Mouse (Mus musculus) midbrain, embryonic 16.5 days (tissue): ENCODE data around the gene Kctd20. TPM values are rescaled to one million over a fixed set of nuclear protein-coding genes. Genes with fewer than 3 reads are reported as not detected.

Experiments
- ATAC-seq: fragments of 200-750 bp; cut with Nextera tagmentation; 2 replicates; pipeline ENCODE4 v1.8.0; 2017; ENCODE audit warnings: moderate TSS enrichment
- H3K27ac ChIP-seq: fragments of 300-500 bp; sonication (generic); 2 replicates; pipeline ENCODE4 v1.5.1; 2014; ENCODE audit warnings: mild to moderate bottlenecking, low read length, mixed read lengths
- H3K27me3 ChIP-seq: fragments of 300-500 bp; sonication (generic); 2 replicates; pipeline ENCODE4 v1.6.1; 2014; ENCODE audit warnings: low read depth, low read length, mixed read lengths; ENCODE audit not compliant: control insufficient read depth, insufficient read depth
- H3K36me3 ChIP-seq: fragments of 300-500 bp; sonication (generic); 2 replicates; pipeline ENCODE4 v1.6.1; 2014; ENCODE audit warnings: mild to moderate bottlenecking, low read length, moderate library complexity, mixed read lengths; ENCODE audit not compliant: control insufficient read depth, insufficient read depth
- H3K4me1 ChIP-seq: fragments of 300-500 bp; sonication (generic); 2 replicates; pipeline ENCODE4 v1.6.1; 2014; ENCODE audit warnings: mild to moderate bottlenecking, low read length, mixed read lengths; ENCODE audit not compliant: control insufficient read depth, insufficient read depth
- H3K4me2 ChIP-seq: fragments of 300-500 bp; sonication (generic); 2 replicates; pipeline ENCODE4 v1.6.1; 2014; ENCODE audit warnings: mild to moderate bottlenecking, low read length, mixed read lengths
- H3K4me3 ChIP-seq: fragments of 300-500 bp; sonication (generic); 2 replicates; pipeline ENCODE4 v1.5.1; 2014; ENCODE audit warnings: low read depth, mild to moderate bottlenecking, low read length, moderate library complexity, mixed read lengths
- H3K9ac ChIP-seq: fragments of 300-500 bp; sonication (generic); 2 replicates; pipeline ENCODE4 v1.6.1; 2014; ENCODE audit warnings: low read depth, low read length, mixed read lengths
- H3K9me3 ChIP-seq: fragments of 300-500 bp; sonication (generic); replicated peaks from 2 replicates; pipeline ENCODE4 v1.6.1; 2014; ENCODE audit warnings: mild to moderate bottlenecking, low read length, mixed read lengths; ENCODE audit not compliant: control insufficient read depth, poor library complexity, severe bottlenecking
- WGBS: fragments of 180-500 bp; shearing (Covaris S2); extraction: QIAGEN DNeasy Blood & Tissue Kit; methylation state at CpG from one replicate; pipeline ENCODE4 v1.1.7; 2014; 5-methylcytosine and 5-hydroxymethylcytosine counted together
- polyA plus RNA-seq: library from polyadenylated mRNA; unstranded; fragments of >200 nt; fragmentation: Nextera tagmentation; extraction: Ambion mirVana; gene quantifications from 2 replicates; pipeline ENCODE4 v1.2.1, GENCODE M21; 2015

Kctd20 gene
- polyA plus RNA-seq, 1 experiment from 2014 or later: 92.4 TPM

GRCm38 (mm10) chr17:29007243-29007640, 55.5 kb downstream of the Kctd20 start:
- WGBS: under 1% methylated on average over 19 of the region's 19 CpGs
- Histone ChIP-seq H3K4me1 (peaks cover 21% of the 10 kb centered on the region), H3K4me3 (peak overlapping the region; percentile 81), H3K9me3 (no peaks in the 10 kb centered on the region), H3K36me3 (no peaks in the 10 kb centered on the region), H3K9ac (peak overlapping the region; percentile 89), H3K27ac (peak overlapping the region; percentile 89), H3K4me2 (peak overlapping the region; percentile 91), H3K27me3 (no peaks in the 10 kb centered on the region)
- ATAC-seq: peak; percentile 61; the same call in 1 of the 2 replicates

GRCm38 (mm10) chr17:29007641-29008325, 56.0 kb downstream of the Kctd20 start, which contains the start of gene Stk38:
Gene Stk38, minus strand, starts transcription at chr17:29007995.
- Histone ChIP-seq H3K36me3 (no peaks in the 10 kb centered on the region), H3K9ac (peak within 1 kb of the TSS; percentile 89), H3K27ac (peak within 1 kb of the TSS; percentile 89), H3K4me2 (peak within 1 kb of the TSS; percentile 91), H3K9me3 (no peaks in the 10 kb centered on the region), H3K4me1 (peaks cover 21% of the 10 kb centered on the region), H3K27me3 (no peaks in the 10 kb centered on the region), H3K4me3 (peak within 1 kb of the TSS; percentile 81)
- peak; percentile 91 for ATAC-seq
- WGBS: under 1% methylated on average over 65 of the region's 65 CpGs

- Histone ChIP-seq H3K9me3 (no peaks in the 10 kb centered on the region), H3K4me3 (peak overlapping the region; percentile 81), H3K9ac (peak overlapping the region; percentile 89), H3K36me3 (no peaks in the 10 kb centered on the region), H3K27ac (peak overlapping the region; percentile 89), H3K27me3 (no peaks in the 10 kb centered on the region), H3K4me1 (peaks cover 21% of the 10 kb centered on the region), H3K4me2 (peak overlapping the region; percentile 69)
- ATAC-seq: no peak
- WGBS: 10% methylated on average over 8 of the region's 8 CpGs
These were observed 56.5 kb downstream of the Kctd20 start for GRCm38 (mm10) chr17:29008326-29008650.

- H3K4me2 ChIP-seq: no peak overlapping the region
- no peaks in the 10 kb centered on the region for H3K27me3 ChIP-seq
- WGBS: 91% methylated on average over 4 of the region's 4 CpGs
- no peak overlapping the region for H3K27ac ChIP-seq
- H3K4me1 ChIP-seq: peaks cover 21% of the 10 kb centered on the region
- H3K36me3 ChIP-seq: no peaks in the 10 kb centered on the region
- no peak for ATAC-seq
- no peak overlapping the region for H3K4me3 ChIP-seq
- no peaks in the 10 kb centered on the region for H3K9me3 ChIP-seq
- H3K9ac ChIP-seq: no peak overlapping the region
These were observed 57.4 kb downstream of the Kctd20 start for GRCm38 (mm10) chr17:29009181-29009580.

- Histone ChIP-seq H3K36me3 (no peaks in the 10 kb centered on the region), H3K9ac (no peak overlapping the region)
These were observed 62.5 kb downstream of the Kctd20 start for GRCm38 (mm10) chr17:29014235-29014634.

GRCm38 (mm10) chr17:29015638-29016037, 63.9 kb downstream of the Kctd20 start:
- Histone ChIP-seq H3K9me3 (no peaks in the 10 kb centered on the region), H3K27me3 (no peaks in the 10 kb centered on the region), H3K27ac (no peak overlapping the region), H3K4me1 (no peaks in the 10 kb centered on the region), H3K36me3 (no peaks in the 10 kb centered on the region), H3K9ac (no peak overlapping the region), H3K4me2 (no peak overlapping the region), H3K4me3 (no peak overlapping the region)
- 23% methylated on average over 2 of the region's 2 CpGs for WGBS
- no peak for ATAC-seq

More at GRCm38 (mm10) chr17:29014235-29014634, 62.5 kb downstream of the Kctd20 start:
- Histone ChIP-seq H3K9me3 (no peaks in the 10 kb centered on the region), H3K4me2 (no peak overlapping the region), H3K27me3 (no peaks in the 10 kb centered on the region), H3K27ac (no peak overlapping the region), H3K4me1 (no peaks in the 10 kb centered on the region), H3K4me3 (no peak overlapping the region)
- ATAC-seq: no peak

- Histone ChIP-seq H3K27ac (no peak overlapping the region), H3K9me3 (no peaks in the 10 kb centered on the region), H3K4me1 (no peaks in the 10 kb centered on the region), H3K9ac (no peak overlapping the region), H3K27me3 (no peaks in the 10 kb centered on the region), H3K4me3 (no peak overlapping the region), H3K36me3 (no peaks in the 10 kb centered on the region), H3K4me2 (no peak overlapping the region)
- no peak for ATAC-seq
- 87% methylated on average over 4 of the region's 4 CpGs for WGBS
These were observed 65.0 kb downstream of the Kctd20 start for GRCm38 (mm10) chr17:29016705-29017104.

GRCm38 (mm10) chr17:29018292-29018984, 66.7 kb downstream of the Kctd20 start:
- H3K4me3 ChIP-seq: no peak overlapping the region
- H3K4me2 ChIP-seq: no peak overlapping the region
- no peaks in the 10 kb centered on the region for H3K27me3 ChIP-seq
- no peaks in the 10 kb centered on the region for H3K4me1 ChIP-seq
- WGBS: 56% methylated on average over 11 of the region's 11 CpGs
- no peaks in the 10 kb centered on the region for H3K9me3 ChIP-seq
- no peak for ATAC-seq
- H3K36me3 ChIP-seq: no peaks in the 10 kb centered on the region
- no peak overlapping the region for H3K9ac ChIP-seq
- no peak overlapping the region for H3K27ac ChIP-seq
